Mouse (Mus musculus) limb, embryonic 14.5 days (tissue): ENCODE data around the gene Nav2. TPM values are rescaled to one million over a fixed set of nuclear protein-coding genes. Genes with fewer than 3 reads are reported as not detected.

Experiments
- ATAC-seq: fragments of 200-750 bp; cut with Nextera tagmentation; 2 replicates; pipeline ENCODE4 v1.8.0; 2017; ENCODE audit warnings: low read depth, moderate number of reproducible peaks, moderate TSS enrichment; ENCODE audit not compliant: low FRiP score
- DNase-seq: peaks from one replicate; pipeline ENCODE4 v3.0.0-alpha.2; 2015; ENCODE audit warnings: low spot score
- H3K27ac ChIP-seq: fragments of 300-500 bp; sonication (generic); replicated peaks from 2 replicates; pipeline ENCODE4 v1.5.1; 2014; ENCODE audit warnings: low read depth, mild to moderate bottlenecking, low read length, moderate library complexity, mixed read lengths
- H3K27me3 ChIP-seq: fragments of 300-500 bp; sonication (generic); 2 replicates; pipeline ENCODE4 v1.6.1; 2014; ENCODE audit warnings: low read length, mixed read lengths; ENCODE audit not compliant: control insufficient read depth, insufficient read depth
- H3K36me3 ChIP-seq: fragments of 300-500 bp; sonication (generic); 2 replicates; pipeline ENCODE4 v1.6.1; 2014; ENCODE audit warnings: mild to moderate bottlenecking, low read length, moderate library complexity, mixed read lengths; ENCODE audit not compliant: control insufficient read depth, insufficient read depth
- H3K4me1 ChIP-seq: fragments of 300-500 bp; sonication (generic); 2 replicates; pipeline ENCODE4 v1.6.1; 2014; ENCODE audit warnings: antibody characterized with exemption, low read length, mixed read lengths; ENCODE audit not compliant: control insufficient read depth, insufficient read depth
- H3K4me2 ChIP-seq: fragments of 300-500 bp; sonication (generic); replicated peaks from 2 replicates; pipeline ENCODE4 v1.6.1; 2014; ENCODE audit warnings: low read depth, mild to moderate bottlenecking, low read length, moderate library complexity; ENCODE audit not compliant: severe bottlenecking
- H3K4me3 ChIP-seq: fragments of 300-500 bp; sonication (generic); replicated peaks from 2 replicates; pipeline ENCODE4 v1.5.1; 2014; ENCODE audit warnings: low read length
- H3K9ac ChIP-seq: fragments of 300-500 bp; sonication (generic); 2 replicates; pipeline ENCODE4 v1.6.1; 2014; ENCODE audit warnings: mild to moderate bottlenecking, low read depth, low read length, moderate library complexity; ENCODE audit not compliant: severe bottlenecking
- H3K9me3 ChIP-seq: fragments of 300-500 bp; sonication (generic); 2 replicates; pipeline ENCODE4 v1.6.1; 2016; ENCODE audit warnings: low read length; ENCODE audit not compliant: control insufficient read depth
- POLR2A ChIP-seq: fragments of 200-500 bp; IDR thresholded peaks from 2 replicates; pipeline ENCODE4 v1.8.0; 2012; ENCODE audit warnings: inconsistent platforms, mild to moderate bottlenecking, moderate library complexity, borderline replicate concordance; ENCODE audit not compliant: insufficient read depth, insufficient read length; ENCODE audit errors: extremely low read depth
- WGBS: fragments of 180-500 bp; shearing (Covaris S2); extraction: QIAGEN DNeasy Blood & Tissue Kit; methylation state at CpG from one replicate; pipeline ENCODE4 v1.1.7; 2014; 5-methylcytosine and 5-hydroxymethylcytosine counted together
- polyA plus RNA-seq, 2 experiments: library from polyadenylated mRNA; depleted of rRNA in 1 of 2; stranded (reverse) in 1 of 2; unstranded in 1 of 2; fragments of >200 nt; fragmentation: Nextera tagmentation in 1 of 2; extraction: Ambion mirVana in 1 of 2; gene quantifications; 2 replicates each; pipeline versions ENCODE4 v1.2.1 to v1.2.3; 2012 to 2014

Gene Nav2
- polyA plus RNA-seq, 2 experiments: 15.8 to 16.8 TPM

- peak overlapping the region; percentile 48 for H3K4me2 ChIP-seq
- H3K9ac ChIP-seq: 0 out of 2 replicates have a peak overlapping the region, but pooled peaks have one; percentile 28
- H3K9me3 ChIP-seq: no peaks in the 10 kb centered on the region
- H3K27ac ChIP-seq: no peak overlapping the region
- TF ChIP-seq POLR2A: no peak
- ATAC-seq (0 out of 2 replicates have a peak, but pooled peaks have one; percentile 31), DNase-seq (no peak)
- H3K4me3 ChIP-seq: peak overlapping the region; percentile 34
- H3K36me3 ChIP-seq: no peaks in the 10 kb centered on the region
- peaks cover 86% of the 10 kb centered on the region for H3K27me3 ChIP-seq
- WGBS: 0% methylated on average over 33 of the region's 33 CpGs
- H3K4me1 ChIP-seq: 0 out of 2 replicates have a peak, but pooled peaks cover 9% of the 10 kb centered on the region
Observed at GRCm38 (mm10) chr7:49633375-49633956, 725.0 kb downstream of the Nav2 start.

GRCm38 (mm10) chr7:49634291-49635073, 726.0 kb downstream of the Nav2 start:
- Histone ChIP-seq H3K27ac (no peak overlapping the region), H3K9ac (no peak overlapping the region), H3K4me1 (0 out of 2 replicates have a peak, but pooled peaks cover 9% of the 10 kb centered on the region), H3K4me2 (peak overlapping the region; percentile 48; the same call in 1 of the 2 replicates), H3K4me3 (peak overlapping the region; percentile 34), H3K27me3 (peaks cover 93% of the 10 kb centered on the region), H3K36me3 (no peaks in the 10 kb centered on the region), H3K9me3 (no peaks in the 10 kb centered on the region)
- under 1% methylated on average over 26 of the region's 26 CpGs for WGBS
- TF ChIP-seq POLR2A: no peak
- no peak for DNase-seq
- ATAC-seq: no peak

GRCm38 (mm10) chr7:49635074-49635621, 726.6 kb downstream of the Nav2 start:
- H3K4me2 ChIP-seq: no peak overlapping the region
- peak overlapping the region; percentile 34; the same call in 1 of the 2 replicates for H3K4me3 ChIP-seq
- peaks cover 96% of the 10 kb centered on the region for H3K27me3 ChIP-seq
- H3K36me3 ChIP-seq: no peaks in the 10 kb centered on the region
- no peak for TF ChIP-seq POLR2A
- no peaks in the 10 kb centered on the region for H3K9me3 ChIP-seq
- H3K27ac ChIP-seq: no peak overlapping the region
- under 1% methylated on average over 35 of the region's 35 CpGs for WGBS
- no peak for DNase-seq
- no peak overlapping the region for H3K9ac ChIP-seq
- H3K4me1 ChIP-seq: peaks cover 9% of the 10 kb centered on the region; the same call in 1 of the 2 replicates
- no peak for ATAC-seq

GRCm38 (mm10) chr7:49635971-49636370, 727.5 kb downstream of the Nav2 start:
- WGBS: under 1% methylated on average over 17 of the region's 22 CpGs

GRCm38 (mm10) chr7:49636491-49637115, 728.1 kb downstream of the Nav2 start, which contains the start of gene Dbx1:
TSS of gene Dbx1 (minus strand) at chr7:49636849.
- no peak for ATAC-seq
- Histone ChIP-seq H3K4me1 (peaks cover 9% of the 10 kb centered on the region; the same call in 1 of the 2 replicates), H3K4me3 (peak within 1 kb of the TSS; percentile 14; the same call in 1 of the 2 replicates), H3K9ac (no peak within 1 kb of the TSS), H3K27ac (no peak within 1 kb of the TSS), H3K4me2 (no peak within 1 kb of the TSS), H3K9me3 (no peaks in the 10 kb centered on the region), H3K27me3 (peaks cover 95% of the 10 kb centered on the region), H3K36me3 (no peaks in the 10 kb centered on the region)
- TF ChIP-seq POLR2A: no peak
- WGBS: 2% methylated on average over 33 of the region's 33 CpGs
- no peak for DNase-seq

More at GRCm38 (mm10) chr7:49635971-49636370, 727.5 kb downstream of the Nav2 start:
- peaks cover 97% of the 10 kb centered on the region for H3K27me3 ChIP-seq
- H3K27ac ChIP-seq: no peak overlapping the region
- DNase-seq (no peak), ATAC-seq (no peak)
- no peak overlapping the region for H3K4me2 ChIP-seq
- H3K4me1 ChIP-seq: peaks cover 9% of the 10 kb centered on the region; the same call in 1 of the 2 replicates
- no peak for TF ChIP-seq POLR2A
- H3K9ac ChIP-seq: no peak overlapping the region
- no peaks in the 10 kb centered on the region for H3K9me3 ChIP-seq
- H3K36me3 ChIP-seq: no peaks in the 10 kb centered on the region
- peak overlapping the region; percentile 14; the same call in 1 of the 2 replicates for H3K4me3 ChIP-seq
